Mouse (Mus musculus): ENCODE measurements around the gene Glt1d1. TPM values are rescaled to one million over a fixed set of nuclear protein-coding genes. Genes with fewer than 3 reads are reported as not detected.

The Glt1d1 gene
- polyA plus RNA-seq, 1 experiment from 2014 or later, result 2.9 TPM

DNA sequence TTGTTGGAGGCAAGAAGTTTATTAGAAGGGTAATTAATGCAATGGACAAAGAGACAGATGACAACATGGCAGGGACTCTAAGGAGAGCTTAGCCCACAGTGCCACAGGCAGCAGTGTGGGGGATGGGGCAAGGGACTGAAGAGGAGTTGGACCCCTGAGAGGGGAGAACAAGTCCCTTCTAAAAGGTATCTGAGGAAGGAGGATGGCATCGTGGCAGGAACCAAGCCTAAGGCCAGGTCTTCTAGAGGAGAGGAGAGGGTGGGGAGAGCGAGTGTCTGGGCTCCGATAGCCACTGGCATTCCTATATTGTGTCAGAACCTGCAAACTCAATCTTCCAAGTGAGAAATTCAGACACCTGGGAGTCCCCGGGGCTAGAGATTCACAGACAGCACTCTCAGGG, 126.5 kb downstream of the Glt1d1 start:
- no peak for DNase-seq
- no peaks in the 10 kb centered on the region for H3K4me1 ChIP-seq (ENCODE audit: insufficient read depth)
- H3K27me3 ChIP-seq (ENCODE audit: insufficient read depth, low read length), result no peaks in the 10 kb centered on the region
- H3K9ac ChIP-seq (replicated peaks), result no peak overlapping the region
- H3K27ac ChIP-seq (ENCODE audit: low read depth), result no peak overlapping the region
- WGBS (ENCODE audit: insufficient replicate concordance), result 70% methylated on average over 4 of the region's 4 CpGs
- H3K9me3 ChIP-seq (ENCODE audit: low read length), result no peaks in the 10 kb centered on the region
- H3K4me2 ChIP-seq (ENCODE audit: low read depth, low read length), result no peak overlapping the region
- ATAC-seq, result no peak
- no peak for TF ChIP-seq CTCF (IDR thresholded peaks at IDR 0.05; ENCODE audit: low read depth)
- TF ChIP-seq EP300 (IDR thresholded peaks at IDR 0.05; ENCODE audit: low read depth), result no peak
- H3K36me3 ChIP-seq (replicated peaks; ENCODE audit: insufficient read depth, low read length), result no peaks in the 10 kb centered on the region
- H3K4me3 ChIP-seq (ENCODE audit: low read depth, low read length), result no peak overlapping the region

Other genes with a start within 250 kb of the Glt1d1 start
- 10.4 and 11.3 TPM in 2 replicates for gene Slc15a4, start 635 bp downstream of the Glt1d1 start, polyA plus RNA-seq (2015; fragmentation: Nextera tagmentation; extraction: Ambion mirVana)

Data from liver, postnatal 0 days (tissue).